Mouse (Mus musculus) megakaryocyte, embryonic 14.5 days (primary cell): ENCODE results near the gene Gramd1b. TPM values are rescaled to one million over a fixed set of nuclear protein-coding genes. Genes with fewer than 3 reads are reported as not detected.

Experiments used
- H3K27me3 ChIP-seq: replicated peaks from 2 replicates; pipeline ENCODE3; 2012; ENCODE audit warnings: inconsistent platforms
- H3K36me3 ChIP-seq: replicated peaks from 2 replicates; pipeline ENCODE3; 2012; ENCODE audit warnings: low read length, inconsistent platforms, mixed read lengths
- H3K4me1 ChIP-seq: 2 replicates; pipeline ENCODE4 v1.6.1; 2012; ENCODE audit warnings: inconsistent platforms
- H3K4me3 ChIP-seq: replicated peaks from 2 replicates; pipeline ENCODE3; 2012; ENCODE audit warnings: moderate library complexity, mild to moderate bottlenecking, inconsistent platforms
- H3K9me3 ChIP-seq: 2 replicates; pipeline ENCODE4 v1.6.1; 2012; ENCODE audit warnings: inconsistent platforms
- FLI1 ChIP-seq: IDR thresholded peaks from 2 replicates; pipeline ENCODE4 v1.6.1; 2012; ENCODE audit warnings: low read length, inconsistent platforms, mixed read lengths
- GATA1 ChIP-seq: IDR thresholded peaks from 3 replicates; pipeline ENCODE4 v1.6.1; 2012; ENCODE audit warnings: mixed read lengths, low read length, inconsistent platforms, borderline replicate concordance
- polyA plus RNA-seq: library from polyadenylated mRNA; stranded (reverse); fragments of >175 nt; gene quantifications from 2 replicates; pipeline ENCODE4 v1.2.3, GENCODE M21; 2012; ENCODE audit warnings: low replicate concordance; ENCODE audit not compliant: insufficient read depth

The Gramd1b gene
- polyA plus RNA-seq, 1 experiment = 3.1 TPM

- Histone ChIP-seq H3K4me1 (peaks cover 6% of the 10 kb centered on the region), H3K4me3 (peak overlapping the region; percentile 90), H3K27me3 (no peaks in the 10 kb centered on the region), H3K9me3 (peaks cover 10% of the 10 kb centered on the region), H3K36me3 (peaks cover 7% of the 10 kb centered on the region)
- TF ChIP-seq GATA1 (no peak), FLI1 (no peak)
Measured at GRCm38 (mm10) chr9:40414904-40415766, 116.0 kb downstream of the Gramd1b start.

GRCm38 (mm10) chr9:40414498-40414903 is 116.7 kb downstream of the Gramd1b start:
- Histone ChIP-seq H3K36me3 (peaks cover 9% of the 10 kb centered on the region), H3K4me3 (peak overlapping the region; percentile 90), H3K4me1 (peaks cover 6% of the 10 kb centered on the region), H3K9me3 (peaks cover 10% of the 10 kb centered on the region), H3K27me3 (no peaks in the 10 kb centered on the region)
- no peak for TF ChIP-seq GATA1
- no peak for TF ChIP-seq FLI1

DNA sequence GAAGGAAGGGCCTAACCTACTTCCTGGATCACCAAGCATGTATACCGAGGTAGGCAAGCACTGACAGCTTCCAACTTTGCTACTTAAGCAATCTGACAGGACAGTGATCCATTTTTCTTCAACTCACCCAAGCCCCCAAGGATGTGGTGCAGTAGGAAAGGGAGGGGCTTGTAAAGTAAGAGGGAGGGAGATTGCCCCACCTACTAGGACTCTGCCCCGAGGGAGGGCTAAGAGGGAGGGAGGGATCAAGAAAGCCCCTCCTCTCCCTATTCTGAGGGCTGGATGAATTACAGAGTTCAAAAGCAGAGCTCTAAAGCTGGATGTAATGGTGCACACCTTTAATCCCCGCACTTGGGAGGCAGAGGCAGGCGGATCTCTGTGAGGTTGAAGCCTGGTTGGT is 117.6 kb downstream of the Gramd1b start:
- H3K4me3 ChIP-seq = no peak overlapping the region
- peaks cover 9% of the 10 kb centered on the region for H3K4me1 ChIP-seq
- TF ChIP-seq FLI1 (no peak), GATA1 (no peak)
- H3K9me3 ChIP-seq = peaks cover 10% of the 10 kb centered on the region
- no peaks in the 10 kb centered on the region for H3K27me3 ChIP-seq
- H3K36me3 ChIP-seq = peaks cover 10% of the 10 kb centered on the region

DNA sequence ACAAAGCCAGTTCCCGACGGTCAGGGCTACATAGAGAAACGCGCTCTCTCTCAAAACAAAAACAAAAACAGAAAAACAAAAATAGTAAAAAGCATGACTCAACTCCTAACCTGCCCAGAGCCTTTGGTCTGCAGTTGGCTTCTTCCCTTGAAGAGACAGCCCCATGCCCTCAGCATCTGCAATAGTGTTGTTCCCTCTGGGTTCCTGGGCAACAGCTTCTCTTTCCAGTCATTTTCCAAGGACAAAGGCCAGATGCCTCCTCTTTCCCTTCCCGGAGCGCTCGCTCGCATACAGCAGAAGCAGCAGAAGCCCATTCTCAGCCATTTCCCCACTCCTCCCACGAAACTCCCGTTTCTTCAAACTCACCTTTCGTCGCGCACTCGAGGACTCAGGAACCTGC is 118.3 kb downstream of the Gramd1b start:
- Histone ChIP-seq H3K4me3 (no peak overlapping the region), H3K27me3 (no peaks in the 10 kb centered on the region), H3K4me1 (peaks cover 9% of the 10 kb centered on the region), H3K36me3 (peaks cover 10% of the 10 kb centered on the region), H3K9me3 (peaks cover 10% of the 10 kb centered on the region)
- TF ChIP-seq GATA1 = no peak

DNA sequence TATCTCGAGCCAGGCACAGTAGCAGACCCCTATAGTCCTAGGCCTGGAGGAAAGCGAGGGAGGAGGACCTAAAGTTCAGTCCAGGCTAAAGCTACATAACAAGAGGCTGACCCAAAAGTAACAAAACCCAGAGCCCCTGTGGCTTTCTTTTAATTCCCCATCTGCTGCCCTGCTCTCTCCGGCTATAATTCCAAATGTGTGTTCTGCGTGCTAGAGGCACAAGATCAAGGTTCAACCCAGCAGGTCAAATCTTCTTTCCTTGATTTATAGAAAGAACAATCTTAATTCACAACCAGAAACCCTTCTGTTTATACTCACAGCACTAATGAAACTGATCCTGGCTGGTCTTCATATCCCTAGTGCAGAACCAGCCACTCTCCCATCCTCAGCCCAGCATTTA is 118.9 kb downstream of the Gramd1b start:
- peaks cover 10% of the 10 kb centered on the region for H3K36me3 ChIP-seq
- no peak for TF ChIP-seq FLI1
- no peak for TF ChIP-seq GATA1
- H3K27me3 ChIP-seq = no peaks in the 10 kb centered on the region
- no peak overlapping the region for H3K4me3 ChIP-seq
- peaks cover 9% of the 10 kb centered on the region for H3K4me1 ChIP-seq
- H3K9me3 ChIP-seq = peaks cover 10% of the 10 kb centered on the region

DNA sequence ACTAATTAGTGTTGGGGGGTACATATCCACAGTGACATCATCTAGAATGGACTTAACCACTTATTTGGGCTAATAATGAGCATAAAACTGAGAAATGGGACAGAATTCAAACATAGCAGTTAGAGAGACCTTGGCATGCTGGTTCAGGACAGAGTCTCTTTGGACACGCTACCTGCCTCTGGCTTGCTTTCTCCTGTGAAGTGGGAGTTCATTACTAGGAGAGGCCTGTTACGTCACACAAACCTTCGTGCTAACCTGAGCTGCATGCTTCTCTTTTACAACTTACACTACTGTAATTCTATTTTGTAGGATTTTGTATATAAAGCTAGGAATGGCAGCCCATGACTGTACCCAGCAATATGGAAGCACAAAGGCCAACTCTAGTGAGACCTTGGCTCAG is 120.3 kb downstream of the Gramd1b start:
- Histone ChIP-seq H3K9me3 (no peaks in the 10 kb centered on the region), H3K27me3 (no peaks in the 10 kb centered on the region), H3K36me3 (peaks cover 6% of the 10 kb centered on the region), H3K4me1 (peaks cover 9% of the 10 kb centered on the region), H3K4me3 (no peak overlapping the region)
- TF ChIP-seq GATA1 = no peak

- H3K27me3 ChIP-seq = no peaks in the 10 kb centered on the region
- no peak for TF ChIP-seq FLI1
- TF ChIP-seq GATA1 = no peak
- peaks cover 6% of the 10 kb centered on the region for H3K36me3 ChIP-seq
- no peaks in the 10 kb centered on the region for H3K9me3 ChIP-seq
- no peak overlapping the region for H3K4me3 ChIP-seq
- H3K4me1 ChIP-seq = 0 out of 2 replicates have a peak, but pooled peaks cover 3% of the 10 kb centered on the region
Measured at GRCm38 (mm10) chr9:40409071-40409470, 122.1 kb downstream of the Gramd1b start.

DNA sequence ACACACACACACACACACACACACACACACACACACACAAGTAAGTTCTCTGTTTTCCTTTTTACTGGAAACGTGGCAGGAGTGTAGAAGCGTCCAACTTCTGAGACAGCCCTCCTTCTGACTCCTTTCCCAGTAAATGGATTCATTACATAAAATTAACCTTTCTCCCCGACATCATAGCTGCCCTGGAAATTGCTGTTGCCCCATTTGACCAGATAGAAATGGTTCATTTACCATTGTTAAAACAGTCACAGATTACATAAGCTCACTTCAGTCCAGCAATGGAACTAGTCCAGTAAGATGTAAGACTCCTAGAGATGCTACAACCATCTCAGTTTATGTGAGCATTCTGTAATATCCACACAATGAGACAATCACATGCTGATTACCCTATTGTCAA is 122.8 kb downstream of the Gramd1b start:
- H3K4me3 ChIP-seq = no peak overlapping the region
- TF ChIP-seq GATA1 (no peak), FLI1 (no peak)
- peaks cover 6% of the 10 kb centered on the region for H3K36me3 ChIP-seq
- H3K4me1 ChIP-seq = 0 out of 2 replicates have a peak, but pooled peaks cover 3% of the 10 kb centered on the region
- no peaks in the 10 kb centered on the region for H3K27me3 ChIP-seq
- no peaks in the 10 kb centered on the region for H3K9me3 ChIP-seq

DNA sequence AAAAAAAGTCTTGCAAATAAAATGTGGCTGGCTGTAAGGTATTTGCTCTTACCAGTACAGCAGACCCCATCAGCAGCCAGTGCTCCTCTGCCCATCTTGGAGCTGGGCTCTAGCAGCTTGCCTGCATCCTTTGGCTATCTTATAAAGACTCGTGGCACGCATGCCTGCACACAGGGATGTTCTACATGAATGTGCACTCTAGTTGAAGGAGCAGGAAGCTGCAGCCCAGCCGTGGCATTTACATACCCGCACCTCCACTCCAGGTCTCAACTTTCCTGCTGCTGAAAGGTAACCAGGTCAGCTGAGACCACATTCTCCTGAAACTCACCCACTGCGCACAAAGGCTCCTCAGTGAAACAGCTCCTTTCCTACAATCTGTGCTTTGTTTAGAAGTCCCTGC is 123.3 kb downstream of the Gramd1b start:
- no peaks in the 10 kb centered on the region for H3K9me3 ChIP-seq
- H3K36me3 ChIP-seq = peaks cover 6% of the 10 kb centered on the region
- H3K4me1 ChIP-seq = 0 out of 2 replicates have a peak, but pooled peaks cover 3% of the 10 kb centered on the region

DNA sequence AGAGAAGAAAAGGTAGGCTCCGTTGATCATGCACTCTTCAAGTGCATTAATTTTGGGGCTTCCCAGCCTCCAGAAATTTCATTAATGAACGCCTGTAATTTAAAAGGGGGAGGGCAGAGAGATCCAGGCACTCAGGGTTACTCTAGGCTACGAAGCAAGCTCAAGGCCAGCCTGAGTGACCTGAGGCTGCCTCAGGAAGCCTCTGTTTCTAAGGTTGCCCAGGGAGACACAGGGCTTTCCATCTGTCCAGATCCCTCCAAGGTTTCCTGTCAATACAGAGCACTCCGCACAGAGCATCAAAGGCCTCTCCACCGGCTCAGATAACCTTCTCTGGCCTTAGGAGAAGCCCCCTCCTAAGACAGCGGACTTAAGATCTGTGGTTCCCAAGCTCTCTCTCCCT is 125.4 kb downstream of the Gramd1b start:
- peaks cover 15% of the 10 kb centered on the region for H3K4me1 ChIP-seq
- H3K4me3 ChIP-seq = no peak overlapping the region
- peaks cover 2% of the 10 kb centered on the region for H3K27me3 ChIP-seq
- no peaks in the 10 kb centered on the region for H3K9me3 ChIP-seq
- TF ChIP-seq FLI1 = no peak
- no peak for TF ChIP-seq GATA1
- peaks cover 16% of the 10 kb centered on the region for H3K36me3 ChIP-seq

More for the DNA sequence above, 123.3 kb downstream of the Gramd1b start:
- no peak overlapping the region for H3K4me3 ChIP-seq
- H3K27me3 ChIP-seq = no peaks in the 10 kb centered on the region
- TF ChIP-seq FLI1 = no peak
- no peak for TF ChIP-seq GATA1
